Mouse (Mus musculus) fat pad, adult 2 months (tissue): ENCODE results near the gene Actr3.

ENCODE experiments used
- DNase-seq: peaks from one replicate; pipeline ENCODE4 v3.0.0-alpha.2; 2011; ENCODE audit warnings: low read depth, low spot score; ENCODE audit errors: extremely low read depth

Actr3 gene

DNA sequence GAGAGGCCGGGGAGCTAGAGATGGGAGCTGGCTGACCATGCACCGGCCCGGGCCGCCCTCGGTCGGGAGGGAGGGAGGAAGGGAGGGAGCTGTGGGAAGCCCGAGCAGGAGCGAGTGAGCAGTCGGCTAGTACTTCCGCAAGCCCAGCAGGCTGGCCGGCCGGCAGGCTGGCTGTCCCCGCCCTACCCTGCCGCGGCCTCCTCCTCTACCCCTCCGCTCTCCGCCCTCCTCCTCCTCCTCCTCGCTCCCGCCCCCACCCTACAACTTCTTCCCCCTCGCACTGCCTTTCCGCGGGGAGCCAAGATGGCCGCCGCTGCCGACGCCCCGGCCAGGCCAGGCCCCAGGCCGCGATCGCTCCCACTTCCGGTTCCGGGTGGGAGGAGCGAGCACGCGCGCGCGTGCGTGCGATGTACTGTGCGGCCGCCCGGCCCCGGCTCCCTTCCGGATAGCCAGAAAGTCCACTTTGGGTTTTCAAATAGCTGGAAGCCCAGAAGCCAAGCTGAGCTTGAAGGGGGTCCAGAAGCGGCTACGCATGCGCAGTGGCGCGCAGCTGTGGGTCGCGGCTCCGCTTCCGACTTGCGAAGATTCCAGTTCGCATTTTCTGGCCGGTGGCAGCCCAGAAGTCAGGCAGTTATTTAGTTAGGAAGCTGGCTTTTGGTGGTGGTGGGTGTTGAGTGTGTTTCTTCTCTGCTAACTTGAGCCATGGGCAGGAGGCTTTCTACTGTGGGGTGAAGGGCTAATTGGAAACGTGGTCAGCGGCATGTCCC lies at the start of gene Actr3:
TSS of gene Actr3 (minus strand) at position 359 of the 767 bp plus-strand sequence.
- peak; percentile 72 for DNase-seq

DNA sequence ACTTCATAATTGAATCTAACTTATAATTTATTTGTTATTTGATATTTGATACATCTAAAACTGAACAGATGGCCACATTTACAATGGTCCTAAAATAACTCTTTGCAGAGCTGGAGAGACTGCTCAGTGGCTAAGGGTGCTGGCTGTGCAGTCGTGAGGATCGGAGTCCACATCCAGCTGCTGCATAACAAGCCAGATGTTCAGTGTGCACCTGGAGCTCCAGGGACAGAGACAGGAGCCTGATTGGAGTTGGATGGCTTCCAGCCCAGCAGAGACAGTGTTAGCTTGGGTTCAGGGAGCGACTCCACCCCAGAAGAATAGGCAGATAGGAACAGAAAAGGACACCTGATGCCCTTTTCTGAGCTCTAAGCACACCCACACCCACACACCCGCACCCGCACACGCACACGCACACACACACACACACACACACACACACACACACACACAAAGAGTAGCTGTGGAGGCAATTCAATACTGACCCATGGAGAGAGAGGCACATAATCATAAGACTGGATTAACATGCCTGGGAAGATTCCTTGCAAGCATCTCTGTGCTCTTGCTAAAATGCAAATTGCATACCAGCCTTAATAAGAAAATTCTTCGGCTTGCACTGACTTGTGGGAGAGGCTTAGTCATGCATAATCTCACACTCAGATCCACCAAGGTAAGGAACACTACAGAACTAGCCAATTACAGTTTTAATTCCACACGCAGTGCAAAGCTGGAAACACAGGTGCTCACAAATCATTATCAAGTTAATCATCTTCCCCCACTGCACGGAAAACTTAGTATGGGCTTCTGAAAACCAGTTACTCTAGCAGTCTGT lies 47.1 kb upstream of the Actr3 start:
- DNase-seq: no peak

DNA sequence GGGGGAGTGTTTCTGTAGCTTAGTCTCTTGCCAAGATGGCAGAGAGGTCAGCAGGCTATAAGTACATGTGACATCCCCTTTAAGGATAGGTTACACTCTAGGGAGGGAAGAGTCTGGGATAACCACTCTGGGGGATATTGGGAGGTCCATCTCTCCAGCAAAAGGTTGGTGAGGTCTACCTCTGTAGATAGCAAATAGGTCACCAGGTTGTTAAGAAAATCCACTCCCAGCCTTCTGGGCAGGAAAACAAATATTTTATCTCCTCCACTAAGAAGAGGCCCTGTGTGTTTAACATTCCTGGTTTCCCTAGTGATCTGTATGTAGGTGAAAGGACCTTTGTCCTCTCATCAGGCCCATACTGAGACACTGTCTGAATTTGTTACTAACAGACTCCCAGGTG lies 46.3 kb upstream of the Actr3 start:
- no peak for DNase-seq

DNA sequence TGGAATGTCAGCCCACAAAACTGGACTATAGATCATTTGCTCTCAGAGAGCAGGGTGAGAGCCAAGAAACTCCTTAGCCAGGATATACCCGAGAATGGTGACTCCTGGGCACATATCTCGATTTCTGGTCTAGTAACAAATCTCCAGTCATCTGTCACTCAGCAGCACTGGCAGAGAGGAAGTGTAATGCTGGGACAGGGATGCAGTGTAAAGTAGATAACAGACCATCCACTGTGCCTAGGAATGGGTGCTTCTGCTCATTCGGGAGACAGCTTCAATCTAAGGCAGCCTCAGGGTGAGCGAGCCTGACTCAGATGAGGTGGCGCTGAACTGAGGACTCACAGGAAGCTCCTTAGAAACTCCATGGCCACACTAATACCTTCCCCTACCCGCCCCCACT lies 43.1 kb upstream of the Actr3 start:
- DNase-seq: no peak

DNA sequence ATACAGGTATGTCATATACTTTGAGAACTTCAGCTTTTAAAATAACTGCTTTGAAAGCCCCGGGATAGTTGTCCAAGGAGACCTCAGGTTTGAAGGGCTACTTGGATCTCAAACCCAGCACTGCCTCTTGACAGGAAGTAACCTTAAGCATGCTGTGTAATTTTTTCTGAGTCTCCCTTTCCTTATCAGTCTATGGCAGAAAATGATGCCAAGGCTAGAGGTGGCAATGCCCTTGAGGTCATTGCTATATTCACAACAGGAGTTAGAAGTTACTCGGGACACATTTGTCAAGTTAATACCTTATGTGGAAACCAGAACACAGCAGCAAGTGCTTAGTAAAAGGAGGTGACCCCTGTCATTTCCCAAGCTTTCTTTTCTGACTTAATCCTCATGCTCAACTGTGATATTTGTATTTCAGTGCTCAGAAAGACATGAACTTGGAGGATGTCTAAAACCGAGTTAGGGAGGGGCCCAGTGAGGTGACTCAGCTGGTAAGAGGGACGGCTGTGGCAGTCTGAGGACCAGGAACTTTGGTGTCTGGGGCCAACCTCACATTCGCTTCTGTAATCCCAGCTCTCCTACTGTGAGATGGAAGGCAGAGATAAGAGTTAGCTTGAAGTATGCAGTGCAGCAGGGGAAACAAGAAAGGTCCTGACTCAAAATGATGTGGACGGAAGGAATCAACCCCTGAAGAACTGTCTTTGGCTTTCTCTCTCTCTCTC lies 40.6 kb upstream of the Actr3 start:
- no peak for DNase-seq

DNA sequence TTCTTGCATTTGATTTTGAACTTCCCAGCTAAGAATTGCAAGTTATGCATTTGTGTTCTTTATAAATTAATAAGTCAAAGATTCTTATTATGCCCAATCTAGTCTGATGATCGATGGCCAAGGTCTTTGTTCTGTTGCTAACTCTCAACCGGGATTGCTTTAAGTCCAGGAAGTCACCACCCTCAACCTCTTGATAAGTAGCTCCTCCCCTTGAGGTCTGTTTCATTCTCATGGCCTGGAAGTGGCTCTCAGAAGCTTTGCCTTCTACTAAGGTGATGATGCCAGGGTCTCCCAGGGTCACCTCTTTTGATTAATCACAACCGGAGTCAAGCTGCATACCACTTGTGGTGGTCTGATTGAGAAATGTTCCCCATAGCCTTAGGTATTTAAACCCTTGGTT lies 38.3 kb upstream of the Actr3 start:
- no peak for DNase-seq

DNA sequence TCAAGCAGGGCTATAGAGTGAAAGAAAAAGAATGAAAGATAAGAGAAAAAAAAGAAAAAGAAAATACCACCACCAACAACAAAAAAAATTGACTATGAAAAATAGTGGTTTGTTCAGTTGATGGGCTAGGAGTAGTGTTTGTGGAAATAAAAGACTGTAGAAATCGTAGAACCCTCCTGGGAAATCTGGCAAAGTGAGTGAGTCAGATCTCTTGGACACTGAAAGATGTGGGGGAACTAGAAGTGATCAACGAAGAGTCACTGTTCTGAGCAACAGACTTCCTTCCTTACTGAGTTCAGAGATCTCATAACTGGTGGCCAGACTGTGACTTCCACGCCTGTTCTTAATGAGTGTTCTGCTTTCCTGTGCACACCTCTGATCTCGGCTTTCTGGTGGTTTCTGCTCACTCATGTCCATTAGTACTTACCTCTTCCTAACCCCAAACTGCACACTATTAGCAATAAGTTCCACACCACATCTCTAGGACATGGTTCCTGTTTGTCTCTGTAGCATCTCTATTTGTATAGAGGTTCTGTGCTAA lies 37.7 kb upstream of the Actr3 start:
- DNase-seq: no peak

DNA sequence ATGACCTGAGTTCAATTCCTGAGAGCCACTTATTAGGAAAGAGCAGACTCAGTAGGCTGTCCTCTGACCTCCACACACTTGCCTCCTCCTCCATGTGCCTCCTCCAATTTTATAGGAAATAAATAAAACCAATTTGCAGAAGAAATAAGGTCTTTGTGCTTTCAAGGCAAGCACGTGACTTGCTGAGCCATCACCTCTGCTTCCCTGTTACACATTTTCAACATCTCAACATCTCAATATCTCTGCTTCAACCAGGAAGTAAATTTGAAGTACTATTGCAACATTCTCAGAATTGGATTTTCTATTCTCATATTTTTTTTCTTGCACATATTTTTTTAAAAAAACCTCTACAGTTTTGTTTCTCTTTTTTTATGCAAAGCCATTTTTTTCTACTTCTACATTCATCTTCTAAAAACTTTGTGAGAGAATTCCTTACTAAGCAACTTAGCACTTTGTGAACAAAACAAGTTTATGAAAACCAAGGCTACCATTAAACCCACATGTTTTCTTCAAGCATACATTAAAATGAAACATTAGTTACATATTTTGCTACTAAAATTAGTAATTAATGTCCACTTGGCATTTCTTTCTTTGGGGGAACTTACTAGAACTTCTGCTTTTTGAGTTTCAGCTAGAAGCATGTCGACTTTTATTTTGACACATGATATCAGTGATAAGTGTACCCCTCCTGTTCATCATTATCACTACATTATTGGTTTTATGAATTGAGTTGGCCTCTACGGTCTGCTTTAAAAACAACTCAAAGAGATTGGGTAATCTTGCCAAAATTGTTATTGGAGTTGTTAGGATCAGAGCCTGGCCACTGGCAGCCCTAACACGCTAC lies 35.5 kb upstream of the Actr3 start:
- no peak for DNase-seq

DNA sequence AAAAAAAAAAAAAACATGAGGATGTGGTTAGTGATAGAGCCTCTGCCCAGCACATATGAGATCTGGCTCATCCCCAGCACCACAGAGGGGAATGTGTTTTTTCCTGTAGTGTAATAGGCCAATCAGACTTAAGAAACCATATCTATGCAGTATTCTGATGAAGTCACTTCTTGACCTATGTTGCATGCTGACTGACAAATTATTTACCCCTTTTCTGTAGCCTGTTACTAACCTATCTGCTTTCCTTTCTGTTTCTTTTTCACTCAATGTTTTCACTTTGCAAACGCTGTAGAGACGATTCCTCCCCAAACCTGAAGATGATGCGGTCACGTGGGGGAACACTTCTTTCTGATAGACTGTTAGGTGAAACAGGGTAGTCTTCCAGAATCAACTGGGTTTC lies 32.4 kb upstream of the Actr3 start:
- no peak for DNase-seq

DNA sequence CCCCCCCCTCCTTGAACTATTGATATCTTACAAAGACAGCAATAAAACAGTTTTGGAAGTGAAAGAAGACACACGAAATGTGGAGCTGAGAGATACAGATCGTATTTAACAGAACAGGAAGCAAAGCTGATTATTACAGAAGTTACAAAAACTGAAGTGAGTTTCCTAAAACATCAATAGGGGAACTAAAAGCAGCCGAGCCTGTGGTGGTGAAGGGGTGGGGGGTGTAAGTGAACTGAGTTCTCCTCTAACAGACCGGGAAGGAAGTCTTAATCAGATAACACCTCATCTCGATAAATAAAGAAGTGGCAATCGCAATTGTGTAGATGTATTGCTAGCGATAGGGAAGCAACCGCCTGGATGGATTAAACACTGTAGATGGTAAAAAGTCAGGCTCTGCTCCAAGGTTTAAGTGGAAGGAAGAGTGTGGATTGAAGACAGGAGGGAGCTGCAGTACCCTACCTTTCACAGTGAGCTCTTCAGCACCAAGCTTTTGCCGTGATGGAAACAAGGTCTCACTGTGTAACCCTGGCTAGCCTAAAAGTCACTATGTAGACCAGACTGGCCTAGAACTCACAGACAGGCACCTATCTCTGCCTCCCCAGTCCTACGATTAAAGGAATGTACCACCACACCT lies 31.2 kb upstream of the Actr3 start:
- DNase-seq: no peak

DNA sequence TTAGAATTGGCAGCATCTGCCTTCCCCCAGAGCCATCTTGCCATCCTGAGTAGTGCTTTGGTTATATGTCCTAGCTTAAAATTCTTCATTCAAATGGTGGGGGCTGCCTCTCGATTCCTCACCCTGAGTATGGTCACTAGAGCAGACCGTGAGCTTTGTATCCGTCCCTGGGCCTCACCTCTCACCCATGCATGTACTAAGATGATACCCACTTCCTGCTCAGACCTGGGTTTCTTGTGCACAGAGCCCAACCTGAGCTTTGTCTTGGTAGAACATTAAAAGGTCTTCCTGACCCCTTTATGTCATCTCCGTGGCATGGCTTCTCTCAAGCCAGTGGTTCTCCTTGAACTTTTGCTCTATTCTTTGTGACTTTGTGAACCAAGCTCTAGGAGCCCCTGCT lies 28.5 kb upstream of the Actr3 start:
- no peak for DNase-seq

DNA sequence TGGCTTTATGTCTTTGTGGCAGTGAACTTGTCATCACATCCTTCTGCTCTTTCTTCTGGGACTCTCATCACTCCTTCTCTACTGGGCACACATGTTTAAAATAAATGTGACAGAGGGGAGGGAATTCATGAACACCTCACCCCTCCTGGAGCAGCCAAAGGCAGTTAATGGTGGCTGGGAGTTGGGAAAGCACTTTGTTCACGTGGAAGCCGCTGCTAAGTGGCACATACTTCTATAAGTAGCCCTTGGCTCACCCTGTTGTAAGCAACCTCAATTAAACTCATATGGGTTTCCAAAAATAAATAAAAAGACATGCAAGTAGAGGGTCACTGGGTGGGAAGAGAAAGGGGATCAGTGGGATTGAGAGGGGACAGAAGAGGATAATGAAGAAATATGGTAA lies 27.8 kb upstream of the Actr3 start:
- DNase-seq: no peak

DNA sequence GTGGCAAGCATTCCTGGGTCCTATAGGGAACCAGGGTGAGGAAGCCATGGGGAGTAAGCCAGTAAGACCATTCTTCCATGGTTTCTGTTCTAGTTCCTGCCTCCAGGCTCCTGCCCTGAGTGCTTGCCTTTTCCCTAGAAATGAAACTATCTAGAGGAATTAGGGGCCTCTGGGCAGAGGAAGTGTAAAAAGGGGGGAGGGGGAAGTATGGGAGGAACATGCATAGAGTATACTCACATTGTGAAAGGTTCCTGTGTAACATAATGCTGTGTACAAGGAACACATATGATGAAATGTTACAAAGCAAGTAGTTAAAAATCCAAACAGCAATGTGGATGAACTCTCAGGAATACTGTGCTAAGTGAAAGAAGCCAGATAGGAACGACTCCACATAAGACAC lies 27.4 kb upstream of the Actr3 start:
- no peak for DNase-seq

DNA sequence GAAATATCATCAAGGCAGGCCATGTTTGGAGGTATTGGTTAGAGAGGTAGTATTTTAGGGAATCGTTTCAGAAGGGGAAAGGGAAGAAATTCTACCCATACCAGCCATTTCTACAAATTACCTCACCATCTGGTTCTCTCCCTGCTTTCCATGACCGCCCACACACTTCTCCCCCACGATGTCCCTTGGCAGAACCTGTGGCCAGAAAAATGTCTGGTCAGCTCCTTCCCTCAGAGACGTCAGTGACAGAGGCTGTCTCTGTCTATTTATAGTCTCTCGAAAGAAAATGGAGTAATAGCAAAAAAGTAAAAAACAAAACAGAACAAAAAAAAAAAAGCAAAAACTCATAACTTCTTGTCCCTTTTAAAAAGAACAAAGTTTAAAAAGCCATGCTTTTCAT lies 23.0 kb upstream of the Actr3 start:
- DNase-seq: no peak

DNA sequence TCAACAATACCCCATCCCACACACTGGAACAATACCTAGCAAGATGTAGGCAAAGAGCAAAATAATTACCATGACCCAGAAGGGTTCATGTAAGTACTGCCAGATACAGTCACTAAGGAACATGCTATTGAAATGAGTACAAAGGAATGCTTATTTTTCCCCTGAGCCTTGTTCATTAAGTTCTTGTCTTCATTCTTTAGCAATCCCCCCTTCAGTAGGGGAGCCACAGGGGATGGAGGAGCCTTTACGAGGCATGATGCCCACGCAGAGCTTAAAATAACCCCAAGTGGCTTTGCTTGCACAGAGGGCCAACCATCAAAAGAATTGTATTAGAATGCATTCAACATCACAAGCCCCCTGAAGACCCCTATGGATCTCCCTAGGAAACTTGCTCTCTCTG lies 19.6 kb upstream of the Actr3 start:
- DNase-seq: no peak

DNA sequence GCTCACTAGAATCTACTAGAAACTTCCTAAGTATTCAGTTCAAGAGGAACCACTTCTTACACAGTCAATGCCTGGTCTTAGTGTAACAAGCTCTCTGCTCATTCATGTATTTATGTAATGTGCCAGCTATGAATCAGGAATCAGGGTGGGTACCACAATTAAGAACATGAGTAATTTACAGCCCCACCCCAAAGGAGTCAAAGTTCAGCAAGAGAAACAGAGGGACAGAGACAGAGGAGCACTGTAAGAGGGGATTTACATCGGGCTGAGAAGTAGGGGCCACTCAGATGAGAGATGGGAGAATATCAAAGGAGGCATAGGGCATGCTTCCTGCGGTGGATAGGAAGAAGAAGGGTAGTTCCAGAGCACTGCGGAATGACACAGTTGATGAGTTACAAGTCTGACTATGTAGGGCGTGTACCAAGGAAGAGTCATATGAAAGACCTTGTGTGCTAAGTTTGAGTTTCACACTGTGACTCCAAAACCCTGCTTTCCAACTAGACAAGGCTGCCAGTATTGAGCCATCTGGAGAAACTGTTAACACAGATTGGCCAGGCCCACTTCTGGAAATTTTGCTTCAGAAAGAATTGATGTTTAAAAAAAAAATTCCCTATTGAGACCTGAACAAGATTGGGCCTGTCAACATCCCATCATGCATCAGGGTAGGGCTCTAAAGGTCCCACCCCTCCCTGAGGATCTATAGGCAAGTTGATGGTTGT lies 14.9 kb upstream of the Actr3 start:
- DNase-seq: no peak

DNA sequence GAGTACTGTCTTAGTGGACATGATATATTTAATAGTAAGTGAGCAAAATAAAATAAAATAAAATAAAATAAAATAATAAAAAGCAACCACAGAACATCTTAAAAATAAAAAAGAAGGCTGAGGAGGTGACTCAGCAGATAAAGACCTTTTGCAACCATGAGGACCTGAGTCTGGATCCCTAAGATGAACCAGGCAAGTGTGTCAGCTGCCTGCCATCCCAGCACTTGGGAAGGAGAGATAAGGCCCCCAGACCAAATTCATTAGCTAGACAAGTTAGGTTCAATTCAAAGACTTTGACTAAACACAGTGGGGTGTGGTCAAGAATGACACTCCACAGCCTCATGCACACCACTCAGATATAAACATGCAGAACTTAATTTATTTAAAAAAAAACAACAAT lies 12.4 kb upstream of the Actr3 start:
- DNase-seq: no peak

DNA sequence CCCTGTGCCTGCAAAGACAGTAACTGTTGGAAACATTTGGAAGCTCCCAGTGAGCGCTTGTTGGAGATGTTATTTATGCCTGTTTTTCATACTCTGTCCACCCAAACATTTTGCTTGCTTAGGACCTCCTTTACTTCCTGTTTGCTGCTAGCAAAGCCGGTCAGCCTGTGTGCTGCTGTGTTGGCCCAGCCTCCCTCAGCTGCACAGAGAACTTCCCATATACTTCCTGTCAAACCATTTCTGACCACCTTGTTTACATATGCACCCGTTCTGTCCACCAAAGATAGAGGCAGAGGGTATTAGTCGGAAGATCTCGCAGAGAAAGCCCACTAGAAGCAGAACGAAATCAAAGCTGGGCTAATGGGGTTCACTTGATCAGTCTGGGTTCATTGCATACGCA lies 6.2 kb upstream of the Actr3 start:
- DNase-seq: no peak

DNA sequence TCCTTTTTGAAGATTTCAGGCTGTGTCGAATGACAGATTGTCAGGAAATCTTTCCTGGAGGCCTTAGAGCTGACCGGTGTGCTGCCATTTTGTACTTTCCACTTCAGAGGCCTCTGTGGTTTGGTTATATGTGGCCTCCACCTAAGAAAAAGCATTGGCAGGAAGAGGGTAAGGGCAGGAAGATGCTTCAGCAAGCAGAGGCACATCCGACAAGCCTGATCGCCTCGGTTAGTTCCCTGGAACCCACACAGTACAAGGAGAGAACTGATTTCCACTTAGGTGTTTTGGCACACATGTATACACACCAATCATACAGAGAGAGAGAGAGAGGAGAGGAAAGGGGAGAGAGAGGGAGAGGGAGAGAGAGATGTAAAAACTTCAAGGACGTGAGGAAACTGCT lies 5.7 kb upstream of the Actr3 start:
- no peak for DNase-seq

DNA sequence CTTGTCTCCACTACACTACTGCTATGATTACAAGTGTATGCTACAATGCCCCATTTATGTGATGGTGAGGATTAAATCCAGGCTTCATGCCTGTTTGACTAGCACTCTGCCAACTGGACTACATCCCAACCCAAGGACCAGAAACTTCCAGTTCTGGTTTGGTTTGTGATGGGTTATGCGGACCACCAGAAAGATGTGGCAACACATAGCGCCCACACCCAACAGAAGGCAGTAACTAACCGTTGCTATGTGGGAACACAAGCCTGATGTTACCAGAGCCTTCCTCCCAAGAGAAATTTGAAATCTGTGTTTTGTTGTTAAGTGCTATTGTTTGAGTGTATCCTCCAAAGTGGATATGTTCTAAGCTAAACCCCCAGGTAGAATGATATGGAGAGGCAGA lies 4.0 kb upstream of the Actr3 start:
- DNase-seq: no peak
